Mouse (Mus musculus): ENCODE results near the gene Myct1.
A peak's percentile ranks its signal among the peaks of the same experiment; 100 is the strongest.

Myct1 gene

GRCm38 (mm10) chr10:5615186-5616040, 21.8 kb downstream of the Myct1 start:
- no peak for DNase-seq (ENCODE audit: low read depth, low spot score)

DNA sequence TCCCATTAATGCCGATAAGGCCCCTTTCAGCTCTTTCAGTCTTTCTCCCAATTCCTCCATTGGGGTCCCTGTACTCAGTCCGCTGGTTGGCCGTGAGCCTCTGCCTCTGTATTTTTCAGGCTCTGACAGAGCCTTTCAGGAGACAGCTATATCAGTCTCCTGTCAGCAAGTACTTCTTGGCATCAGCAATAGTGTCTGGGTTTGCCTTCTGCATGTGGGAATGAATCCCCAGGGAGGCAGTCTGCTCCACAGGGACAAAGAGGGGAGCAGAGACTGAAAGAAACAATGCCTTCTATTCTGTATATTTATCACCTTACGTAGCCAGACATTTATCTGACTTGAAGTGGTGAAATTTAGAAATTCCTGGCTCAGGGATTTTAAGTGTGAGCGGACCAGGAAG, 32.7 kb downstream of the Myct1 start:
- no peak for DNase-seq (ENCODE audit: low read depth, low spot score)

- DNase-seq (ENCODE audit: low read depth, low spot score) = no peak
Observed at GRCm38 (mm10) chr10:5633672-5634200, 40.2 kb downstream of the Myct1 start.

GRCm38 (mm10) chr10:5634336-5634735, 40.8 kb downstream of the Myct1 start:
- no peak for DNase-seq (ENCODE audit: low read depth, low spot score)

- no peak for DNase-seq (ENCODE audit: low read depth, low spot score)
Observed at GRCm38 (mm10) chr10:5637322-5637721, 43.7 kb downstream of the Myct1 start.

DNA sequence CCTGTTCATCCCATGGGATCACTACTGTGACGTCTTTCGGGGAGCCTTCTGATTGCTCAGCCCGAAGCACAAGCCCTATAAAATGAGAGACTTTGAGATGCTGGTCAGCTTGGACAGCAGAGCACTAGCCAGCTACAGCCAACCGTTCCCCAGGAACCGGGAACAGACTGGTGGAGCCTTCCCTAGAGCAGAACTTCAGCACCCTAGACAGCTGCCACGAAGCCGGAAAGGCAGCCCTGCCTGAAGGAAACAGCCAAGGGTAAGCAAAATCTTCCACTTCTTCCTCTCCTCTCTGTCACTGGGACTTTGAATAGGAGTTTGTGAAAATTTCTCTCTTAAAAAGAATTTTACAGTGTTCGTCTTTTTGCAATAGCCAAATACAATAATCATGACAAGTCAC, 45.5 kb downstream of the Myct1 start, which contains the start of gene Vip:
TSS of gene Vip (plus strand) at position 107 of the 400 bp plus-strand sequence.
- peak; percentile 68 for DNase-seq (ENCODE audit: low read depth, low spot score)

Measured in forelimb bud, embryonic 11.5 days (tissue).